Mouse (Mus musculus) thymus, adult 2 months (tissue): ENCODE results near the gene Rxfp4. TPM values are rescaled to one million over a fixed set of nuclear protein-coding genes. Genes with fewer than 3 reads are reported as not detected.

ENCODE experiments used
- DNase-seq: peaks from one replicate; pipeline ENCODE4 v3.0.0; 2021
- H3K27ac ChIP-seq: fragments of 200-500 bp; 2 replicates; pipeline ENCODE4 v1.5.1; 2012; ENCODE audit warnings: low read length, control low read depth; ENCODE audit not compliant: control insufficient read depth, insufficient read depth
- H3K27me3 ChIP-seq: fragments of 200-500 bp; 2 replicates; pipeline ENCODE4 v1.6.1; 2012; ENCODE audit warnings: mild to moderate bottlenecking, low read length, moderate library complexity, mixed read lengths; ENCODE audit not compliant: control insufficient read depth, insufficient read depth
- H3K36me3 ChIP-seq: fragments of 200-500 bp; 2 replicates; pipeline ENCODE4 v1.6.1; 2012; ENCODE audit warnings: mild to moderate bottlenecking, low read length, moderate library complexity; ENCODE audit not compliant: control insufficient read depth, insufficient read depth
- H3K4me1 ChIP-seq: fragments of 200-500 bp; replicated peaks from 2 replicates; pipeline ENCODE4 v1.6.1; 2012; ENCODE audit warnings: low read length; ENCODE audit not compliant: control insufficient read depth, insufficient read depth
- H3K4me3 ChIP-seq: fragments of 200-500 bp; 2 replicates; pipeline ENCODE4 v1.5.1; 2012; ENCODE audit warnings: mild to moderate bottlenecking, low read length, control low read depth, moderate library complexity; ENCODE audit not compliant: control insufficient read depth, insufficient read depth
- CTCF ChIP-seq: fragments of 200-500 bp; IDR thresholded peaks from 2 replicates; pipeline ENCODE4 v1.5.1; 2012; ENCODE audit warnings: mild to moderate bottlenecking, control low read depth, low read length, moderate library complexity, borderline replicate concordance; ENCODE audit not compliant: control insufficient read depth, poor library complexity, insufficient read depth; ENCODE audit errors: extremely low read depth
- POLR2A ChIP-seq: fragments of 200-500 bp; IDR thresholded peaks from 2 replicates; pipeline ENCODE4 v1.6.1; 2012; ENCODE audit warnings: mild to moderate bottlenecking, low read length, control low read depth, moderate library complexity; ENCODE audit not compliant: control insufficient read depth, poor library complexity, insufficient read depth; ENCODE audit errors: extremely low read depth
- WGBS: fragments of 180-500 bp; shearing (Covaris S2); methylation state at CpG from one replicate; pipeline ENCODE4 v1.1.7; 2018; 5-methylcytosine and 5-hydroxymethylcytosine counted together
- polyA plus RNA-seq: library from polyadenylated mRNA; depleted of rRNA; stranded (reverse); fragments of >200 nt; gene quantifications from 2 replicates; pipeline ENCODE4 v1.2.3, GENCODE M21; 2012

Rxfp4 gene
- polyA plus RNA-seq, 1 experiment, result not detected

GRCm38 (mm10) chr3:88616951-88617500 is 35.9 kb downstream of the Rxfp4 start:
- Histone ChIP-seq H3K36me3 (no peaks in the 10 kb centered on the region), H3K27ac (no peak overlapping the region), H3K4me1 (peaks cover 8% of the 10 kb centered on the region), H3K27me3 (no peaks in the 10 kb centered on the region), H3K4me3 (no peak overlapping the region)
- DNase-seq, result no peak
- TF ChIP-seq CTCF (no peak), POLR2A (no peak)
- 88% methylated on average over 3 of the region's 3 CpGs for WGBS

- Histone ChIP-seq H3K36me3 (no peaks in the 10 kb centered on the region), H3K27me3 (no peaks in the 10 kb centered on the region), H3K4me1 (peaks cover 8% of the 10 kb centered on the region), H3K4me3 (no peak overlapping the region), H3K27ac (no peak overlapping the region)
- WGBS, result 88% methylated on average over 9 of the region's 9 CpGs
- TF ChIP-seq CTCF, result no peak
- no peak for TF ChIP-seq POLR2A
- no peak for DNase-seq
Measured at GRCm38 (mm10) chr3:88615902-88616391, 37.0 kb downstream of the Rxfp4 start.

- no peak for TF ChIP-seq CTCF
- TF ChIP-seq POLR2A, result no peak
- Histone ChIP-seq H3K27me3 (no peaks in the 10 kb centered on the region), H3K4me1 (peaks cover 6% of the 10 kb centered on the region), H3K27ac (no peak overlapping the region), H3K4me3 (no peak overlapping the region), H3K36me3 (no peaks in the 10 kb centered on the region)
- DNase-seq, result no peak
- WGBS, result 72% methylated on average over 5 of the region's 5 CpGs
Measured at GRCm38 (mm10) chr3:88615117-88615516, 37.8 kb downstream of the Rxfp4 start.

GRCm38 (mm10) chr3:88614418-88614817 is 38.5 kb downstream of the Rxfp4 start:
- no peak overlapping the region for H3K27ac ChIP-seq
- no peaks in the 10 kb centered on the region for H3K27me3 ChIP-seq
- H3K4me1 ChIP-seq, result no peaks in the 10 kb centered on the region
- TF ChIP-seq POLR2A, result no peak
- no peak for TF ChIP-seq CTCF
- H3K4me3 ChIP-seq, result no peak overlapping the region
- no peaks in the 10 kb centered on the region for H3K36me3 ChIP-seq
- no peak for DNase-seq
- WGBS, result 96% methylated on average over 8 of the region's 8 CpGs

GRCm38 (mm10) chr3:88609066-88609465 is 43.9 kb downstream of the Rxfp4 start:
- H3K27me3 ChIP-seq, result no peaks in the 10 kb centered on the region
- DNase-seq, result no peak
- 98% methylated on average over 4 of the region's 4 CpGs for WGBS
- H3K36me3 ChIP-seq, result no peaks in the 10 kb centered on the region
- no peak overlapping the region for H3K27ac ChIP-seq
- no peak overlapping the region for H3K4me3 ChIP-seq
- TF ChIP-seq POLR2A (no peak), CTCF (no peak)
- H3K4me1 ChIP-seq, result peaks cover 3% of the 10 kb centered on the region

- Histone ChIP-seq H3K36me3 (no peaks in the 10 kb centered on the region), H3K4me3 (no peak overlapping the region), H3K27me3 (no peaks in the 10 kb centered on the region), H3K4me1 (peaks cover 3% of the 10 kb centered on the region), H3K27ac (no peak overlapping the region)
- TF ChIP-seq POLR2A (no peak), CTCF (no peak)
- DNase-seq, result no peak
- 57% methylated on average over 10 of the region's 10 CpGs for WGBS
Measured at GRCm38 (mm10) chr3:88607758-88608138, 45.2 kb downstream of the Rxfp4 start.
